Mouse (Mus musculus): ENCODE measurements around the gene Gm49373.

DNA sequence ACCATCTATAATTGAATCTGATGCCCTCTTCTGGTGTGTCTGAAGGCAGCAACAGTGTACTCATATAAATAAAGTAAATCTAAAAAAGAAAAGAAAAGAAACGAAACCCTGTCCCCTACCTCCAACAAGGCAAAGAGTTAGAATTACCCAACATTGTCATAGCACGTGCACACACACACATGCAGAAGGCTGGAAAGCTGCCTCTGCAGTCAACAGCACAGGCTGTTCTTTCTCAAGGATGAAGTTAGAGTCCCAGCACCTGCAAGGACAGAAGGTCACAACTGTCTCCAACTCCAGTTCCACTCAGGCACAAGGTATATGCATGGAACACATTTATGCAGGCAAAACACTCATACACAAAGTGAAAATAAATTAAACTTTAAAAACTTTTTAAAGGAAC is 29.2 kb upstream of the Gm49373 start:
- TF ChIP-seq POLR2A (IDR thresholded peaks at IDR 0.05; ENCODE audit: insufficient read depth, low read length) (no peak), EP300 (IDR thresholded peaks at IDR 0.05; ENCODE audit: insufficient read depth, low read depth, low read length) (no peak)
